Mouse (Mus musculus) megakaryocyte, embryonic 14.5 days (primary cell): ENCODE measurements at regions not wholly inside any gene's neighbourhood (a gene's known extent, or its start where the extent isn't known, plus 50 kb on each side); places are given as distances from the start of the nearest gene placed in this dataset.

Source experiments
- FLI1 ChIP-seq: IDR thresholded peaks from 2 replicates; pipeline ENCODE4 v1.6.1; 2012; ENCODE audit warnings: low read length, inconsistent platforms, mixed read lengths
- GATA1 ChIP-seq: IDR thresholded peaks from 3 replicates; pipeline ENCODE4 v1.6.1; 2012; ENCODE audit warnings: mixed read lengths, low read length, inconsistent platforms, borderline replicate concordance

- TF ChIP-seq FLI1: no peak
- no peak for TF ChIP-seq GATA1
Measured at GRCm38 (mm10) chr6:99824808-99825207, 98.6 kb upstream of the Prok2 start.
